Mouse (Mus musculus): ENCODE data around the gene Trim45.

Trim45 gene

DNA sequence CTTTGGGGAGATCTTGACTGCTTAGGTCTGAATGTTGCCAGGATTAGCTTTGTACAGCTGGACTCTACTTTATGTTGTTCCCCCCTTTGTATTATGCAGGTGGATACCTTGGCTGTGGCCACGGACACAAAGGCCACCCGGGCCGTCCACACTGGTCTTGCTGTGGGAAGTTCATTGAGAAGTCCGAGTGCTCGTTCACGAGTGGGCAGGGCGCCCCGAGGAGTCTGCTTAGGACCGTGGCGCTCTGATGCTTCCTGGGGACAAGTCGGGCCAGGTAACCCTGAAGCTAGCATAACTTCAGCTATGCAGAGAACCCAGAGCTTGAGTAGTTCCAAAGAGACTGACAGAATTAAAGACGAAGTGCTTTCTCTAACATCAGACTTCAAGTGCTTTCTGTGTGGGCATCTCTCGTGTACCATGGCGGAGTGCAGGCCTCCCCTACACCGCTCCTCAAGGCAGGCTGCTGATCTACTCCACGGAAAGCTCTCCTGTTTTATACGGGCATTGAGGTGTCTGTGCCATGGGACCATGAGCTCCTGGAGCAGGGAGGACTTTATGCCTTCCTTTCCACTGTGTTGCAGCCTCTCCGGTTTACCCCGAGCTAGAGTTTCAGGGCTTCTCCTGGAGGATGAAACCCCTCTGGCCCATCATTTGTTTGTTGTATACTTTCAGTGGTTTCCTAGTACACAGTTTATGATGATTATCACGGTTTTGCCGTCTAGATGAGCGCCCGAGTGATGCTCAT lies 9.5 kb downstream of the Trim45 start:
- DNase-seq (ENCODE audit: low read depth, low spot score), result no peak

DNA sequence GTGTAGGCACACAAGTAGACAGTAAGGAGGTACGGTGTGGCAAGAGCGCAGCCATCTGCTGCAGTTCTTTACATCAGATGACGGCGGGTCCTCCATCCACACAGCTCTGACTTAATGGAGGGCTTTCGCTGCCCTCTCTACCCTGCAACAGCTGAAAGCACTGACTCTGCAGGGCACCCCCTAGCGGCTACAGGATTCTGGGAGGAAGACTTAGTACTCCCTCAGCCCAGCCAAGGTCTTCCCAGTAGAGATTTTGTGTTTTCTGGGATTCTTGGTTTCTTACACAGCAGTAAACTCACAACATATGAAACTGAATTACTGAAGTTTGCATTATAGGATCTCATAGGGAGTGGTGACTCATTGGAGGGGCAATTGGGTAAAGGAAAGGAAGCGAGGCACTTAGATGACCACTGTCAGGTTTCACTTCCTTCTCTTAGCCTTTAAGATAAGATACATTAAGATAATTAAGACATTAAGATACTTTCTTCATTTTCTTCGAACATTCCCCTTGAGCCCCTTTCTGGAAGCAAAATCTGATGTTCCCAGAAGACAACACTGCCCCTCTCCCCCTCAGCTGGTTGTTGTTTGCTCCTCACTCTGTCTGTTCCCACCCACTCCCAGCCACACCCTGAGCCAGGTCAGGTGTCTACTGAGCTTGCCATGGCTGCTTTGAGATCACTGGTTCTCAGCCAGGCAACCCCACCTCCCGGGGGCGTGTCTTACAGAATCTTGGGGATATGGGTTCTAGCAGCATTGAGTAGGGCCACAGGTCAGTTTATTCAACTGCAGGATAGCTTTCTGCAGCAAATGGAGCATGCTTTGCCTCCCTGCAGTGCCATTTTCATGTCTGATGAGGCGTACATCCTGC lies 10.3 kb downstream of the Trim45 start:
- DNase-seq (ENCODE audit: low read depth, low spot score), result no peak

DNA sequence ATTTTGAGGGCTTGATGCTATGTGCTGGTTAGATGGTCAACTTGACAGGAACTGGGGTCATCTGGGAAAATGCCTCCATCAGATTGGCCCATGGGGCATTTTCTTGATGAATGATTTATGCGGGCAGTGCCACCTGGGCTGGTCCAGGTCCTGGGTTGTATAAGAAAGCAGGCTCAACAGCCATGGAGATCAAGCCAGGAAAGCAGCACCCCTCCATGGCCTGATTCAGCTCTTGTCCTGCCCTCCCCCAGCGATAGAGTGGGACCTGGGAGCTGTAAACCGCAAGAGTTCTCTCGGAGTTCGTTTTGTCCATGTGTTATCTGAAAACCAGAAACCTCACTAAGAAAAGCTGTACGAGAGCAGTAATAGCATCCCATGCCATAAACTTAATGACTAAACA lies 13.5 kb downstream of the Trim45 start:
- DNase-seq (ENCODE audit: low read depth, low spot score), result no peak

DNA sequence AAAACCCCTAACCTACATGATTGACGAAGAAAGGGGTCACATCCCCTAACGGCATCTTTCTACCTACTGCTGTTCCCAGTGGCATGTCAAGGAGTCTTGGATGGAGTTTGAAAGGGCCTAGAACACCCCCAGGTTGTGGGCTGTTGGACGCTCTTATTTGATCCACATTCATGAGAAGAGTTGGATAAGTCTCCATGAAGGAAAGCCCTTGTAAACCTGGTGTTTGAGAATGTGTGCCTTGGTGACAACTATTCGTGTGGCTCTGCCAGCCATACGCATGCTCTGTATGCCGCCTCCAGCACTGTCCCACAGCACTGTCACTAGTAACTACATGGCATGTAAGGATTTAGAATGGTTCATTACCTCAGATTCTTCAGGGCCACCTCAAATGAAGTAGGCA lies 14.2 kb downstream of the Trim45 start:
- no peak for DNase-seq (ENCODE audit: low read depth, low spot score)

DNA sequence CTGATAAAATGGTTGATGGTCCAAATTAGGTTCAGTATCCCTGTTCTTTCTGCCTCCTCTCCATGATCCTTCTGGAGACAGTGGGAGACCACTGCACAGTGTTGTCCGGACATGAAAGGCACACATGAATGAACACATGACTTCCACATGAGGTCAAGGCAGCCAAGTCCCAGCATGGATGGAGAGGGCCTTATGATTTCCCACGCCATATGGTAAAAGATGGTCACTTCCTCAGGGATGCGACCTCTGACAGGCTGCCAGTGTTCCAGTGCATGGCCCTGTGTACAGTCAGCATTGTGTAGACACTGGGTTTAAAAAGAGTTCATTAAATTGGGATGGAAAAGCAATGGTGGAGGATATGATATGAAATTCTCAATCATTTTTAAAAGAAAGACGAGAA lies 16.2 kb downstream of the Trim45 start:
- DNase-seq (ENCODE audit: low read depth, low spot score), result no peak

DNA sequence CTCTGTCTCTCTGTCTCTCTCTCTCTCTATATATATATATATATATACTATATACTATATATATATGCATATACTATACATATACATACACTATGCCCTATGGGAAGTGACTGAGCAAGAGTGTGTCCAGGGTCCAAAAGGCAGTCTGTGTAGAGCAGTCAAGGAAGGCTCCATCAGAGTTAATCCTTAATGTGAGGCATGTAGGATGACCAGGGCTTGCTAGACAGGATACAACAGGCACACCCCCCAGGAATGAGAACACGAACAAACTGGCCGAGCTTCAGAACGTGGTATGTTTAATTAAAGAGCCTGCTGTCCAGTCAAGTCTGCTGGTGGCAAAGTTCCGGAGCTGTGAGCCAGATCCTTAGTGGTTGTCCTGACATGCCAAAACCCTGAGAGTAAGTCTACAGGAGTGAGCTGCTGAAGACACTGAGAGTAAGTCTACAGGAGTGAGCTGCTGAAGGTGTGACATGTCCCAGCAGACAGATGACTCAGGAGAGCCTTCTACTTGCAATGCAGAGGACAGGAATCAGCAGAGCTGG lies 18.6 kb downstream of the Trim45 start:
- no peak for DNase-seq (ENCODE audit: low read depth, low spot score)

DNA sequence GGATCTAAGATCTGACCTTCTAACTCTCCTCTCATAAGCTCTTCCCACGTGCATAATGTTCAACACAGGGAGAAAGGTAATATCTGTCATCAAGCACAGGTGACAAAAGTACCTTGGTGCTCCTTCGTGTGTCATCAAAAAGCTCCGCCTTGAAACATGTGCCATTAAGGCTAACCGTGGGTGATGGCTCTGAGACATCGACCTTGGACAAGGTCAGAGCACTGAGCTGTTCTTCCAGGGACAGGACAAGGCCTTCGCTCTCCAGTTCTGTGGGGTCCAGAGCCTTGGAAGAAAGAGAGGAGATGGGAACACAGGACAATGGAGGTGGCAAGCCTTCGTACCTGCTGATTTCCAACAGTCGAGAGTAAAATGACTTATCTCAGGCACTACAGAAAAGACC lies 25.3 kb downstream of the Trim45 start:
- DNase-seq (ENCODE audit: low read depth, low spot score), result no peak

DNA sequence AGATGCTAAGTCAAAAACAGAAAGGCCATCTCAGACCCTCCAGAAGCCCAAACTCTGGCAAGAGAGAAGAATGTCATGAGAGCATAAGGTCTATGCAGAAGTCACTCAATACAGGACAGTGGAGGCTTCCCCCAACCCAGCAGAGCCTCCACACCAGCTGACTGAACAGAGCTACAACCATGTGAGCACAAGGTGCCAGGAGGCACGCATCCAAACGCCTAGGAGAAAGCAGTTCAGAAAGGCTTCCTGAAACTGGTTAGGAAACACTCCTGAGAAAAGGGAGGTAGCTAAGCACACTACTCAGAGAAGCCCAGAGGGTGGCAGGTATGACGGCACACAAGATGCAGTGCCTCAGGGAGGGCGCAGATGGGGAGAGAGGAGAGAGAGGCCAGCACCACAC lies 29.5 kb downstream of the Trim45 start:
- no peak for DNase-seq (ENCODE audit: low read depth, low spot score)

DNA sequence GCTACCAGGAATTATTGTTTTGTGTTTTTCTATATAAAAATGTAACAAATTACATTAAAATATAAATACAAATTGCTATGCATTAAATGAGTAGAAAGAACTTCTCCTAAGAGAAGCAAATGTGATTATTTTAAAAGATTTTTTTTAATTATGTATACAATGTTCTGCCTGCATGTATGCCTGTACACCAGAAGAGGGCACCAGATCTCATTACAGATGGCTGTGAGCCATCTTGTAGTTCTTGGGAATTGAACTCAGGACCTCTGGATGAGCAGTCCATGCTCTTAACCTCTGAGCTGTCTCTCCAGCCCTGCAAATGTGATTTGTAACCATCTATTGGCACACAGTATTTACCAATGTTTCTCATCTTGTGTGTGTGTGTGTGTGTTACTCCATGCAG lies 32.6 kb downstream of the Trim45 start:
- no peak for DNase-seq (ENCODE audit: low read depth, low spot score)

DNA sequence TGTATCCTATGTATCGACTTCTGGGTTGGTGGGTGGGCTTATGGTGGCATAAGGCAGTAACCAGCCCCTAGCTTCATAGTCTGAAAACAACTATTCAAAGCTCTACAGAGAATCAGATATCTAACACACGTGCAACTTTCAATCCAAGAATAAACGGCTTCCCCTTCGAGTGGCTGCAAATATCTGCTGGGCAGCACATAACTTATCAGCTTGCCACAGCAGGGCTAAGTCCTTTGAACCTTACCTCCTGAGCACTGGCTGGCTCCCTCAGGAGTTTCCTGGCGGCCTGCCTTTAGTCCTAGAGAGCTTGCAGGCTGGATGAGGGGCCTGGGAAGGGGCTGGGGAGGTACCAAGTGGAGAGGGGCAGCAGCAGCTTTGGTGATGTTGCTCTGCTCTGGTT lies 39.0 kb downstream of the Trim45 start:
- no peak for DNase-seq (ENCODE audit: low read depth, low spot score)

DNA sequence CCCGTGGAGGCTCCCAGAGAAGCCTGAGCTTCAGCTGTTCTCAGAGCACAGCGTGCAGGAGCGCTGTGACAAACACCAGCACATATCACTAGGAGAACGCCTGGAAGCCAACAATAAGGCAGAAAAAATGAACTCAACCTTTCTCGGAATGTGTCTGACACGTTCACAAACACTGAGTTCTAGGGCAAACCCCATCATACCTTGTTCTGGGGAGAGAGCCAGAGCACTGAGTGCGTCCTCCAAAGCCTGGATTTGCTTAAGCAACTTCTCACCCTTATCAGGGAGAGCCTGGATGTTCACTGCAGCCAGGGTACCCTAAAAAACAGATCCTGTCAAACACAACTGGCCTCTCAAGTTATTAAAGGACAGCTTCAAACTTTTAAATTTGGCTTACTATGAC lies 39.5 kb downstream of the Trim45 start:
- no peak for DNase-seq (ENCODE audit: low read depth, low spot score)

DNA sequence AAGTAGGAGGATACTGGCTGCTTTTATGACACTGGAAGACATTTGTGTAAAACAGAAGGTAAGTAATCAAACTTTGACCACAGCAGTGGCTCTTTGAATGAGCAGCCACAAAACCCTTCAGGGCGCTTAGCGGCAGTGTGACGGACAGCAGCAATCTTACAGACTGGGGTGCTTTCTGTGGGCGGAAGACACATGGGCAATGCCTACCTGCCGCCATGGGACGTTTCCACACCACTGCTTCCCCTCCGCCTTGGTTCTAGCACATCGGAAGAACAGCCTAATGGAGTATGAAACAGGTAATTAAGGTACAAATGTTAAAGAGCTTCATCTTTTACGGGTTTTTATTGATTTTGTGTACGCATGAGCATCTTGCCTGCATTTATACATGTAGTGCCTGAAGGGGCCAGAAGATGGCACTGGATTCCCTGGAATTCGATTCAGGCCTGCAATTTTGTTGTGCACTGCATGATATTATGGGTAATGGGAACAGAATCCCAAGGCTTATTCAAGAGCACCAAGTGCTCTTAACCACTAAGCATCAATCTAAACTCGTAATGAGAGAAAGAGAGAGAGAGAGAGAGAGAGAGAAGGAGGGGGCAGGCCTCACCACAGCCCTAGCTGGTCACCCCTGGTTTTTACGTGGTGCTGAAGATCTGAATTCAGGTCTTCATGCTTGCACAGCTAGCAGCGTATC lies 42.0 kb downstream of the Trim45 start:
- peak; percentile 9 for DNase-seq (ENCODE audit: low read depth, low spot score)

DNA sequence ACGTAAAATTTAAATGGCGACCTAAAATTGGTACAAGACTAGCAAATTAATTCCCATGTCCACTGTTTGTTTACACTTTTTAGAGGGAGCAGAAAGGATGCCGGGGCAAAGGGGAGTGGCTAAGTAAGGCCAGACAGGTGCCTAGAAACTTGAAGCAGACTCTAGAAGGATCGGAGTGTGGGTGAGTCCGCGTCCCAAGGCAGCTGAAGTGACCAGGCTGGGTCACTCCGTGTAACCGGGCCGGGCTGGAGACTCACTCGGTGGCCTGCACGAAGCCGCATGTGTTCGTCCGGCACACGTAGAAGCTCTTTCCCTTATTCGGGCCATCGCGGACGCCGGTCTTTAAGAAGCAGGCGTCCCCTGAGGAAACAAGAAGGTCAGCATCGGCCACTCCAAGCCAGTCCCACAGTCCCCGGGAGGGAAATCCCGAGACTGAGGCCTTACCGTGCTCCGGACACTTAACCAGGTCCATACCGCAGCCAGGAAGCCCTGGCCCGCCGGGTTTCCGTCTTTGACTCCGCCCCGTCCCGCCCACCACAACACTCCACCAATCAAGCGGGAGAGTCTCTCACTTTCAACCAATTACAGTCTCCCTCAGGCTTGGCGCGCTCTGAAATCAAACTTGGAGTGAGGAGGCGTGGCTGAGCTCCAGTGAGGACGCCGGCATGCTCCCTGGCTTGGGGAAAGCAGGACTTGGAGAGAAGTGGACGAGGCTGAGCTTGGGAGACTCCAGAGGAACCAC lies 47.3 kb downstream of the Trim45 start, which contains the start of gene Ttf2:
Gene Ttf2 (minus strand): TSS at position 488 of the 742 bp plus-strand sequence.
- DNase-seq (ENCODE audit: low read depth, low spot score), result peak; percentile 87

DNA sequence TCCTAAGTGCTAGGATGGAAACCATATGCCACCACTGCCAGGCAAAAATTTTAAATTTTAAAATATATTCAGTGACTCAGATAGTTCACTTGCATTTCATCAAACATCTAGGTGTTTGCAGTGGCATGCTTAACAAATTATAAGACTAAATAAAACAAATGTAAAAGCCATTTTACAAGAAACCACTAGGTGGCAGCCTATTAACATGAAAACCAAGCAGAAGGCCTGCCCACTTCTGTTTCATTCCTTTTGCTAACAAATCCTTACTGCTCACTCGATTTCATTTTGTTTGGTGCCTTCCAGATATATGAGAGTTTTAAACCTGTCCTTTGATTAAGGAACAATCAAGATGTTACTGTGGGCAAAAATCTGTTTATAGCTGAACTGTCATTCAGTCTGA lies 51.9 kb downstream of the Trim45 start:
- peak; percentile 48 for DNase-seq (ENCODE audit: low read depth, low spot score)

DNA sequence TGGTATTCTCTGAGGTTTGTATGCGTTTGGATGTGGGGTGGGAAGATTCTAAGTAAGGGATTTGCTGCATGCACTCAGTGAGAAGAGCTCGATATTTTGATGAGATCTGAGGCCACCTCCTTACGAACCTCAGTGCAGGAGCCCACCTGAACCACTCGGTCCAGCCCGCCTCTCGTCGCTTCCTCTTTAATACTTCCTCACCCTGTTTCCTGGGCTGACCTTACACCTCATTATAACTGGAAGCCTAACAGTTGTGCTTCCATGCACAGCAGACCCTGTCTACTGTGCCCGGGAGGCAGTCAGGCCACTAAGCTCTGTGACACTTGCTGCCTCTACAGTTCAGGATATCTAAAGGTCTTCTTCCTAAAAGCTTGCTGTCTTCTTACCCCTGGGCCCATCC lies 57.3 kb downstream of the Trim45 start:
- DNase-seq (ENCODE audit: low read depth, low spot score), result no peak

Data from skeletal muscle tissue, adult 2 months (tissue).